Mouse (Mus musculus) heart, embryonic 16.5 days (tissue): ENCODE measurements around the gene Mgarp. TPM values are rescaled to one million over a fixed set of nuclear protein-coding genes. Genes with fewer than 3 reads are reported as not detected.
"Not testable (repeated sequence)": the region's sequence is repeated elsewhere in the genome, so short reads cannot be mapped to it uniquely, and the experiment has no call there.

Experiments used
- ATAC-seq: fragments of 200-750 bp; cut with Nextera tagmentation; replicated peaks from 2 replicates; pipeline ENCODE4 v1.8.0; 2017; ENCODE audit warnings: moderate number of reproducible peaks; ENCODE audit not compliant: insufficient read depth, low FRiP score; ENCODE audit errors: extremely low read depth
- H3K27ac ChIP-seq: fragments of 300-500 bp; sonication (generic); 2 replicates; pipeline ENCODE4 v1.5.1; 2014; ENCODE audit warnings: mild to moderate bottlenecking, low read length, control low read depth, moderate library complexity
- H3K27me3 ChIP-seq: fragments of 300-500 bp; sonication (generic); 2 replicates; pipeline ENCODE4 v1.6.1; 2014; ENCODE audit warnings: low read length, mixed read lengths; ENCODE audit not compliant: control insufficient read depth, insufficient read depth
- H3K36me3 ChIP-seq: fragments of 300-500 bp; sonication (generic); 2 replicates; pipeline ENCODE4 v1.6.1; 2014; ENCODE audit not compliant: control insufficient read depth, insufficient read depth
- H3K4me1 ChIP-seq: fragments of 300-500 bp; sonication (generic); 2 replicates; pipeline ENCODE4 v1.6.1; 2014; ENCODE audit warnings: low read length, mixed read lengths; ENCODE audit not compliant: control insufficient read depth, insufficient read depth
- H3K4me2 ChIP-seq: fragments of 300-500 bp; sonication (generic); 2 replicates; pipeline ENCODE4 v1.6.1; 2014; ENCODE audit warnings: low read depth, mild to moderate bottlenecking, control low read depth, low read length
- H3K4me3 ChIP-seq: fragments of 300-500 bp; sonication (generic); 2 replicates; pipeline ENCODE4 v1.5.1; 2014; ENCODE audit warnings: mild to moderate bottlenecking, control low read depth, low read length
- H3K9ac ChIP-seq: fragments of 300-500 bp; sonication (generic); 2 replicates; pipeline ENCODE4 v1.6.1; 2014; ENCODE audit warnings: low read length, control low read depth
- H3K9me3 ChIP-seq: fragments of 300-500 bp; sonication (generic); replicated peaks from 2 replicates; pipeline ENCODE4 v1.6.1; 2016; ENCODE audit warnings: low read length; ENCODE audit not compliant: control insufficient read depth
- WGBS: fragments of 180-500 bp; shearing (Covaris S2); extraction: QIAGEN DNeasy Blood & Tissue Kit; methylation state at CpG from one replicate; pipeline ENCODE4 v1.1.7; 2014; 5-methylcytosine and 5-hydroxymethylcytosine counted together
- polyA plus RNA-seq: library from polyadenylated mRNA; unstranded; fragments of >200 nt; fragmentation: Nextera tagmentation; extraction: Ambion mirVana; gene quantifications from 2 replicates; pipeline ENCODE4 v1.2.1, GENCODE M21; 2015

The Mgarp gene
- 10.2 and 10.7 TPM in 2 replicates for polyA plus RNA-seq

- H3K27me3 ChIP-seq = peaks cover 8% of the 10 kb centered on the region
- peak; percentile 82 for ATAC-seq
- no peaks in the 10 kb centered on the region for H3K36me3 ChIP-seq
- 3% methylated on average over 41 of the region's 41 CpGs for WGBS
- H3K27ac ChIP-seq = 0 out of 2 replicates have a peak within 1 kb of the TSS, but pooled peaks have one; percentile 3
- peak within 1 kb of the TSS; percentile 71 for H3K9ac ChIP-seq
- peak within 1 kb of the TSS; percentile 64 for H3K4me3 ChIP-seq
- H3K4me1 ChIP-seq = peaks cover 10% of the 10 kb centered on the region
- no peaks in the 10 kb centered on the region for H3K9me3 ChIP-seq
- H3K4me2 ChIP-seq = peak within 1 kb of the TSS; percentile 80
Observed at GRCm38 (mm10) chr3:51396219-51397068, at the start of gene Mgarp. Mgarp (minus strand) TSS chr3:51396738.

GRCm38 (mm10) chr3:51434871-51435595, 38.5 kb upstream of the Mgarp start:
- no peak overlapping the region for H3K4me2 ChIP-seq
- no peak overlapping the region for H3K4me3 ChIP-seq
- H3K27me3 ChIP-seq = no peaks in the 10 kb centered on the region
- WGBS = 91% methylated on average over 3 of the region's 3 CpGs
- no peak overlapping the region for H3K27ac ChIP-seq
- H3K36me3 ChIP-seq = 0 out of 2 replicates have a peak, but pooled peaks cover 5% of the 10 kb centered on the region
- H3K9ac ChIP-seq = no peak overlapping the region
- ATAC-seq = no peak
- 0 out of 2 replicates have a peak, but pooled peaks cover 2% of the 10 kb centered on the region for H3K4me1 ChIP-seq
- no peaks in the 10 kb centered on the region for H3K9me3 ChIP-seq

- not testable (repeated sequence) for H3K9ac ChIP-seq, H3K27me3 ChIP-seq, ATAC-seq, H3K4me3 ChIP-seq, H3K4me1 ChIP-seq, H3K36me3 ChIP-seq, H3K9me3 ChIP-seq, H3K4me2 ChIP-seq, H3K27ac ChIP-seq
- WGBS = 86% methylated on average over 5 of the region's 5 CpGs
Observed at GRCm38 (mm10) chr3:51434364-51434763, 37.8 kb upstream of the Mgarp start.

- no peak for ATAC-seq
- Histone ChIP-seq H3K4me1 (no peaks in the 10 kb centered on the region), H3K27ac (no peak overlapping the region), H3K9ac (no peak overlapping the region), H3K36me3 (no peaks in the 10 kb centered on the region), H3K9me3 (no peaks in the 10 kb centered on the region), H3K4me2 (no peak overlapping the region), H3K27me3 (no peaks in the 10 kb centered on the region), H3K4me3 (no peak overlapping the region)
Observed at GRCm38 (mm10) chr3:51425394-51425793, 28.9 kb upstream of the Mgarp start.

- no peaks in the 10 kb centered on the region for H3K36me3 ChIP-seq
Observed at GRCm38 (mm10) chr3:51421921-51422320, 25.4 kb upstream of the Mgarp start.

GRCm38 (mm10) chr3:51417966-51418365, 21.4 kb upstream of the Mgarp start:
- no peaks in the 10 kb centered on the region for H3K9me3 ChIP-seq
- H3K4me3 ChIP-seq = no peak overlapping the region
- peak overlapping the region; percentile 4; the same call in 1 of the 2 replicates for H3K4me2 ChIP-seq
- H3K27ac ChIP-seq = no peak overlapping the region
- H3K36me3 ChIP-seq = no peaks in the 10 kb centered on the region
- H3K27me3 ChIP-seq = no peaks in the 10 kb centered on the region
- 42% methylated on average over 2 of the region's 2 CpGs for WGBS
- no peak overlapping the region for H3K9ac ChIP-seq
- ATAC-seq = no peak
- peaks cover 20% of the 10 kb centered on the region for H3K4me1 ChIP-seq

More at GRCm38 (mm10) chr3:51421921-51422320, 25.4 kb upstream of the Mgarp start:
- H3K27me3 ChIP-seq = no peaks in the 10 kb centered on the region
- H3K9ac ChIP-seq = no peak overlapping the region
- no peaks in the 10 kb centered on the region for H3K9me3 ChIP-seq
- ATAC-seq = no peak
- no peak overlapping the region for H3K4me3 ChIP-seq
- no peak overlapping the region for H3K4me2 ChIP-seq
- no peak overlapping the region for H3K27ac ChIP-seq
- 75% methylated on average over 3 of the region's 3 CpGs for WGBS
- peaks cover 10% of the 10 kb centered on the region for H3K4me1 ChIP-seq

- Histone ChIP-seq H3K4me2 (peak overlapping the region; percentile 84), H3K27me3 (no peaks in the 10 kb centered on the region), H3K9me3 (no peaks in the 10 kb centered on the region), H3K27ac (no peak overlapping the region), H3K36me3 (no peaks in the 10 kb centered on the region), H3K4me3 (peak overlapping the region; percentile 96; the same call in 1 of the 2 replicates), H3K4me1 (peaks cover 20% of the 10 kb centered on the region), H3K9ac (no peak overlapping the region; the same call in 1 of the 2 replicates)
- ATAC-seq = no peak
- 49% methylated on average over 2 of the region's 2 CpGs for WGBS
Observed at GRCm38 (mm10) chr3:51417485-51417884, 20.9 kb upstream of the Mgarp start.

GRCm38 (mm10) chr3:51417135-51417458, 20.6 kb upstream of the Mgarp start:
- Histone ChIP-seq H3K4me2 (peak overlapping the region; percentile 84), H3K9ac (peak overlapping the region; percentile 93), H3K27ac (peak overlapping the region; percentile 96), H3K4me3 (peak overlapping the region; percentile 96), H3K4me1 (peaks cover 20% of the 10 kb centered on the region), H3K27me3 (no peaks in the 10 kb centered on the region), H3K36me3 (no peaks in the 10 kb centered on the region), H3K9me3 (no peaks in the 10 kb centered on the region)
- ATAC-seq = no peak
- 9% methylated on average over 8 of the region's 8 CpGs for WGBS
